Mouse (Mus musculus): Measurements from ENCODE around the gene Antxrl.

- no peak for TF ChIP-seq CTCF (IDR thresholded peaks at IDR 0.05; ENCODE audit: insufficient read depth, low read depth, low read length)
- TF ChIP-seq POLR2A (IDR thresholded peaks at IDR 0.05; ENCODE audit: insufficient read depth, low read depth, low read length), result no peak
Observed at GRCm38 (mm10) chr14:34120923-34121351, 68.4 kb downstream of the Antxrl start.
